Mouse (Mus musculus): ENCODE measurements around the gene Zfp639. TPM values are rescaled to one million over a fixed set of nuclear protein-coding genes. Genes with fewer than 3 reads are reported as not detected.
A peak's percentile ranks its signal among the peaks of the same experiment; 100 is the strongest.

The Zfp639 gene
- polyA plus RNA-seq, 1 experiment from 2014 or later = 23.9 TPM

DNA sequence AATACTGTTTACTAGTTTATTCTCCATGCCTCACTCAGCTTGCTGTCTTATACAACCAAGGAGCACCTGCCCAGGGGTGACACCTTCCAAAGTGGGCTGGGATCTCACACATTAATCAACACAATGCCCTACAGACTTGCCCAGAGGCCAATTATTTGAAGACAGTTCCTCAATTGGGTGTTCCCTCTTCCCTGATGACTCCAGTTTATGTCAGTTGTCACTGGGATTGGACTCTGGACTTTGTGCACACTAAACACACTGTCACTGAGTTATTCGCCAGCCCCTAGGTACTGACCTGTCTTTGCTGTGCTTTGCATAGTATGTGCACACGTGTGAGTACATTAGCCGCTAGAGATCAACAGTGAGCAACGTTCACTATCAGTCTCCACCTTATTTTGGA lies 17.1 kb downstream of the Zfp639 start:
- no peaks in the 10 kb centered on the region for H3K4me1 ChIP-seq (replicated peaks; ENCODE audit: control insufficient read depth, insufficient read depth)
- 91% methylated on average over 4 of the region's 4 CpGs for WGBS
- no peak; the same call in 1 of the 2 replicates for ATAC-seq (ENCODE audit: low FRiP score, low TSS enrichment)
- H3K9ac ChIP-seq (ENCODE audit: low read length) = no peak overlapping the region
- no peak overlapping the region for H3K4me3 ChIP-seq (ENCODE audit: low read depth, low read length)
- no peak overlapping the region for H3K4me2 ChIP-seq (replicated peaks; ENCODE audit: low read depth)
- H3K27me3 ChIP-seq (ENCODE audit: control insufficient read depth, insufficient read depth, low read length) = no peaks in the 10 kb centered on the region
- no peak overlapping the region for H3K27ac ChIP-seq (replicated peaks)
- TF ChIP-seq EP300 (optimal IDR thresholded peaks at IDR 0.05) (no peak), CTCF (IDR thresholded peaks at IDR 0.05; ENCODE audit: low read depth) (no peak)
- no peaks in the 10 kb centered on the region for H3K9me3 ChIP-seq (ENCODE audit: control insufficient read depth, low read length)
- H3K36me3 ChIP-seq (ENCODE audit: control insufficient read depth, insufficient read depth, low read length) = no peaks in the 10 kb centered on the region
- DNase-seq (ENCODE audit: low spot score) = no peak

DNA sequence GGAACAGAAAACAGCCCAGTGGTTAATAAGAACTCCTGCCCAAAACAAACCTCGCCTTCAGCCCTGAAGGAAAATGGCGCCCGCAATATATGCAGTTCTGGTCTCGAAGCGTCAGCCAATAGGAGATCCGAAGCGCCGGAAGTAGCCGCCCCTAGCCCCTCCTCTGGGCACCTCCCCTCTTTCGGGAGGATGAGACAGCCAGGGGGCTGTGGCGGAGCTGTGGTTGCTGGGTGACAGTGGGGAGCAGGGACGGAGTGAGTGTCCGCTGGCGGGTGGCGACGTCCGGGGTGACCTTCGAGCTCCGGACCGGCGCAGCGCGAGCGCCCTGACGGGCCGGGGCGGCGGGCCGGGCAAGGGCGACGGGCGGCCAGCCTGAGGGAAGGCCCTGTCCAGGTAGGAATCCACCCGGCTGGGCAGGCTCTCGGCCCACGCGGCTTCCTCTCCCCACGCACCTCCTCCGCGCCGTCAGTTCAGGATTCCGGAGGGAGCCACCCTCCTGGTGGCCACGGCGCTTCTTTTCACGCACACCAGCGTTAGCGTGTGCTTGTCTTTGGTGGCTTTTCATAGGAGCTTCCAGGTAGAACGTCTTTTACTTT lies 19.3 kb downstream of the Zfp639 start, which contains the start of gene Mfn1:
Gene Mfn1 (plus strand): TSS at position 163 of the 596 bp plus-strand sequence.
- TF ChIP-seq EP300 (optimal IDR thresholded peaks at IDR 0.05) (no peak), CTCF (IDR thresholded peaks at IDR 0.05; ENCODE audit: low read depth) (no peak; the same call in 1 of the 2 replicates)
- Histone ChIP-seq H3K9ac (ENCODE audit: low read length) (peak within 1 kb of the TSS; percentile 87), H3K4me2 (replicated peaks; ENCODE audit: low read depth) (peak within 1 kb of the TSS; percentile 74), H3K9me3 (ENCODE audit: control insufficient read depth, low read length) (no peaks in the 10 kb centered on the region), H3K36me3 (ENCODE audit: control insufficient read depth, insufficient read depth, low read length) (no peaks in the 10 kb centered on the region), H3K27ac (replicated peaks) (peak within 1 kb of the TSS; percentile 87), H3K4me1 (replicated peaks; ENCODE audit: control insufficient read depth, insufficient read depth) (no peaks in the 10 kb centered on the region), H3K27me3 (ENCODE audit: control insufficient read depth, insufficient read depth, low read length) (no peaks in the 10 kb centered on the region), H3K4me3 (ENCODE audit: low read depth, low read length) (peak within 1 kb of the TSS; percentile 94)
- 0% methylated on average over 37 of the region's 47 CpGs for WGBS
- ATAC-seq (ENCODE audit: low FRiP score, low TSS enrichment) (peak; percentile 99), DNase-seq (ENCODE audit: low spot score) (peak; percentile 94)

DNA sequence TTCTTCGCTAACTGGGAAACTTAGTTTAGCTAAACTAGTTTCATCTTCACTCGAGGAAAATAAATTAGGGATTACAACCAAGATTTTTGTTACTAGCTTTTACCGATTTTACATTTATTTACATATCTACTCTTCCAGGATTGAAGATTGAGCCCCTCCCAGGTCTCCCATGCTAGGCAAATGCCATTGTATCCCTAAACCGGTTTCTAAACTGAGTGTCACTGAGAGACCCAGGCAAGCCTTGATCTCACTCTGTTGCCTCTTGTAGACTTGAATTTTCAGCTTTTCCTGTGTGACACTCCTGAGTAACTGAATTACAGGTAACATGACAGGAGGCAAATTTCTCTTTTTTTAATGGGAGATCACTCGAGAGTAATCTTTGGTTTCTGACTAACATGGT lies 20.0 kb downstream of the Zfp639 start:
- Histone ChIP-seq H3K36me3 (ENCODE audit: control insufficient read depth, insufficient read depth, low read length) (peaks cover 4% of the 10 kb centered on the region; the same call in 1 of the 2 replicates), H3K9ac (ENCODE audit: low read length) (peak overlapping the region; percentile 87), H3K4me2 (replicated peaks; ENCODE audit: low read depth) (peak overlapping the region; percentile 74), H3K27me3 (ENCODE audit: control insufficient read depth, insufficient read depth, low read length) (no peaks in the 10 kb centered on the region), H3K4me1 (replicated peaks; ENCODE audit: control insufficient read depth, insufficient read depth) (no peaks in the 10 kb centered on the region), H3K27ac (replicated peaks) (no peak overlapping the region; the same call in 1 of the 2 replicates), H3K9me3 (ENCODE audit: control insufficient read depth, low read length) (no peaks in the 10 kb centered on the region), H3K4me3 (ENCODE audit: low read depth, low read length) (peak overlapping the region; percentile 94)
- ATAC-seq (ENCODE audit: low FRiP score, low TSS enrichment) (no peak), DNase-seq (ENCODE audit: low spot score) (no peak)
- TF ChIP-seq EP300 (optimal IDR thresholded peaks at IDR 0.05) (no peak), CTCF (IDR thresholded peaks at IDR 0.05; ENCODE audit: low read depth) (no peak)
- 12% methylated on average over 5 of the region's 5 CpGs for WGBS

DNA sequence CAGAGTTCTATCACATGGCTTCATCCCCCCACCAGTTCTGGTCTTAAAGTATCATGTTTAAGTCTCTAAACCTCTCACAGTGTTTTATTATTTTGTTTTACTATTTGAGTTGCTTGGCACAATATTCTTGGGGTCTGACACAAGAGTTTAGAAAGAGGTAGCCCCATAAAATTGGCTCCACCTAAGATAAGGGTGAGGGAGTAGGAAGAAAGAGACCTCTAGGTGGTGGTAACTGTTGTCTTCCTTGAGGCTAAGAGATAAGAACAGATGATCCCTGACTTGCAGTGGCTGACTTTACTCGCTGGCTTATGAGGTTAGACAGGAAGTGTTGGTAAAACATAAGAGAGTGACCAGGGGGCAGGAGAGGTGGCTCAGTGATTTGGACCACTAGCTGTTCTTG lies 25.6 kb downstream of the Zfp639 start:
- DNase-seq (ENCODE audit: low spot score) (no peak), ATAC-seq (ENCODE audit: low FRiP score, low TSS enrichment) (no peak)
- Histone ChIP-seq H3K4me2 (replicated peaks; ENCODE audit: low read depth) (no peak overlapping the region), H3K4me1 (replicated peaks; ENCODE audit: control insufficient read depth, insufficient read depth) (no peaks in the 10 kb centered on the region), H3K36me3 (ENCODE audit: control insufficient read depth, insufficient read depth, low read length) (peaks cover 13% of the 10 kb centered on the region), H3K27me3 (ENCODE audit: control insufficient read depth, insufficient read depth, low read length) (no peaks in the 10 kb centered on the region), H3K27ac (replicated peaks) (no peak overlapping the region), H3K9me3 (ENCODE audit: control insufficient read depth, low read length) (no peaks in the 10 kb centered on the region), H3K4me3 (ENCODE audit: low read depth, low read length) (no peak overlapping the region), H3K9ac (ENCODE audit: low read length) (no peak overlapping the region)
- 75% methylated on average over 1 of the region's 1 CpGs for WGBS
- no peak for TF ChIP-seq EP300 (optimal IDR thresholded peaks at IDR 0.05)

DNA sequence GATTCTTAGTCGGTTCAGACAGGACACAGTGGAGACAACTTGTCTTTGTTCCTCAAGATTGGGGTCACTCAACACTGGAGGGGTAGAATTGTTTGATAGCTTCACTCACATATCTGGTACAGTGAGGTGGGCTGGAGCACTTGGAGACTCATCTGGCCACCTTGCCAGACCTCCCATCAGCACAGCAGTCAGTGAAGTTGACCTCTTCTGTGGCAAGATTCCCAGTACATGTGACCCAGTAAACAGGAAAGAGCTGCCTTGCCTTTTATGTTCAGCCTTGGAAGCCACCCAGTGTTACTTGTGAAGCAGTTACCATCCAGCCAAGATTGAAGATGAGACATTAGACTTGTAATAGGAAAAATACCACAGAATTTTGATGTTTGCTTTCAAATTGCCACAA lies 27.5 kb downstream of the Zfp639 start:
- Histone ChIP-seq H3K4me3 (ENCODE audit: low read depth, low read length) (no peak overlapping the region), H3K9me3 (ENCODE audit: control insufficient read depth, low read length) (no peaks in the 10 kb centered on the region), H3K4me2 (replicated peaks; ENCODE audit: low read depth) (no peak overlapping the region), H3K36me3 (ENCODE audit: control insufficient read depth, insufficient read depth, low read length) (peaks cover 13% of the 10 kb centered on the region), H3K27ac (replicated peaks) (no peak overlapping the region), H3K27me3 (ENCODE audit: control insufficient read depth, insufficient read depth, low read length) (no peaks in the 10 kb centered on the region), H3K4me1 (replicated peaks; ENCODE audit: control insufficient read depth, insufficient read depth) (no peaks in the 10 kb centered on the region), H3K9ac (ENCODE audit: low read length) (no peak overlapping the region)
- DNase-seq (ENCODE audit: low spot score) = no peak
- no peak for ATAC-seq (ENCODE audit: low FRiP score, low TSS enrichment)
- 76% methylated on average over 1 of the region's 1 CpGs for WGBS
- TF ChIP-seq CTCF (IDR thresholded peaks at IDR 0.05; ENCODE audit: low read depth) = no peak
- no peak for TF ChIP-seq EP300 (optimal IDR thresholded peaks at IDR 0.05)

DNA sequence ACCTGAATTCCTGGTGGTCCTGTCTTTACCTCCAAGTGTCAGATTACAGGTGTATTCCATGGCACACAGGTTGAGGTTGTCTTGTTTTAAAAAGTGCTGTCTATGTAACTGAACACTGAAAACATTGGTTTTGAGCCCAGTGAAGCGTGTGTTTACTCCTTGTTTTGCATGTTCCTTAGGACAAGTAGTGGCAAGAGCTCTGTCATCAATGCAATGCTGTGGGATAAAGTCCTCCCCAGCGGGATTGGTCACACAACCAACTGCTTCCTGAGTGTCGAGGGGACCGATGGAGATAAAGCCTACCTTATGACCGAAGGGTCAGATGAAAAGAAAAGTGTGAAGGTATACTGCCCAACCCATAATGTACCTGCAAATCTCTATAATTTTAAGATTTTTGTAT lies 28.0 kb downstream of the Zfp639 start:
- no peaks in the 10 kb centered on the region for H3K4me1 ChIP-seq (replicated peaks; ENCODE audit: control insufficient read depth, insufficient read depth)
- no peak overlapping the region for H3K27ac ChIP-seq (replicated peaks)
- no peak for ATAC-seq (ENCODE audit: low FRiP score, low TSS enrichment)
- H3K4me2 ChIP-seq (replicated peaks; ENCODE audit: low read depth) = no peak overlapping the region
- TF ChIP-seq EP300 (optimal IDR thresholded peaks at IDR 0.05) (no peak), CTCF (IDR thresholded peaks at IDR 0.05; ENCODE audit: low read depth) (no peak)
- DNase-seq (ENCODE audit: low spot score) = no peak
- H3K9me3 ChIP-seq (ENCODE audit: control insufficient read depth, low read length) = no peaks in the 10 kb centered on the region
- no peak overlapping the region for H3K4me3 ChIP-seq (ENCODE audit: low read depth, low read length)
- WGBS = 91% methylated on average over 5 of the region's 5 CpGs
- H3K36me3 ChIP-seq (ENCODE audit: control insufficient read depth, insufficient read depth, low read length) = peaks cover 17% of the 10 kb centered on the region
- H3K27me3 ChIP-seq (ENCODE audit: control insufficient read depth, insufficient read depth, low read length) = no peaks in the 10 kb centered on the region
- H3K9ac ChIP-seq (ENCODE audit: low read length) = no peak overlapping the region

Measured in stomach, postnatal 0 days (tissue).